Mouse (Mus musculus) embryonic stem cell, embryonic (primary cell): ENCODE data around the gene Pigt.

ENCODE experiments used
- CTCF ChIA-PET, 4 experiments: fragments of 300-600 bp in 2 of 4; fragments of 350-600 bp in 2 of 4; sonication (Branson Sonifier 250); formaldehyde crosslinking; loops; one replicate each; lab custom pipeline; 2022; ENCODE audit warnings: inconsistent platforms in 2 of 4; lab: Charles Lee
- POLR2A ChIA-PET, 4 experiments: fragments of 300-600 bp in 2 of 4; fragments of 350-600 bp in 2 of 4; sonication (Branson Sonifier 250); formaldehyde crosslinking; loops; one replicate each; lab custom pipeline; 2022; ENCODE audit warnings: antibody characterized with exemption in 4 of 4, inconsistent platforms in 1 of 4; lab: Charles Lee

The Pigt gene

GRCm38 (mm10) chr2:164504919-164505318 is 7.6 kb downstream of the Pigt start:
- POLR2A ChIA-PET: interaction anchor here in 1 of 4 experiments (0.7 kb wide), 1 partner anchor 44 kb away, joined by 4 read pairs; the partner anchor contains the start of gene Gm20458
- CTCF ChIA-PET: interaction anchor here in 3 of 4 experiments (0.7 to 1.5 kb wide), 6 partner anchors 12 to 115 kb away, joined by 3 to 6 read pairs (median 3); partner anchors contain the start of gene Gm20458 (in 1 of the 3)

- ChIA-PET CTCF (interaction anchor here in 2 of 4 experiments (0.7 to 2.5 kb wide), 5 partner anchors 12 to 45 kb away, joined by 3 to 7 read pairs (median 4); partner anchors contain the start of gene Gm20458 (in 1 of the 2)), POLR2A (interaction anchor here in 2 of 4 experiments (0.6 to 3.6 kb wide), 11 partner anchors 8 to 89 kb away, joined by 3 to 20 read pairs (median 3); partner anchors contain the start of gene Pigt (in 1 of the 2))
Measured at GRCm38 (mm10) chr2:164505619-164506347, 8.5 kb downstream of the Pigt start.

GRCm38 (mm10) chr2:164507811-164508210 is 10.5 kb downstream of the Pigt start:
- POLR2A ChIA-PET: interaction anchor here in 2 of 4 experiments (0.7 to 3.6 kb wide), 10 partner anchors 10 to 89 kb away, joined by 3 to 20 read pairs (median 6); partner anchors contain the start of genes Gm20458 (in 1 of the 2), Pigt (in 1 of the 2) and Sdc4 (in 1 of the 2)

GRCm38 (mm10) chr2:164510621-164511190 is 13.4 kb downstream of the Pigt start:
- ChIA-PET POLR2A (interaction anchor here (0.6 to 4.9 kb wide), 35 partner anchors 9 to 1580 kb away, joined by 3 to 26 read pairs (median 4); partner anchors contain the start of genes Pigt (in 3 of the 4), Sdc4 (in 3 of the 4), Acot8 (in 1 of the 4) and Dbndd2 (in 1 of the 4)), CTCF (interaction anchor here in 3 of 4 experiments (0.5 to 2.2 kb wide), 17 partner anchors 8 to 1211 kb away, joined by 3 to 14 read pairs (median 5); partner anchors contain the start of genes Gm20458 (in 1 of the 3) and Spint3 (in 1 of the 3))

More at GRCm38 (mm10) chr2:164507811-164508210, 10.5 kb downstream of the Pigt start:
- CTCF ChIA-PET: interaction anchor here in 3 of 4 experiments (0.7 to 2.5 kb wide), 9 partner anchors 10 to 118 kb away, joined by 3 to 16 read pairs (median 5); partner anchors contain the start of gene Slpi (in 1 of the 3)

GRCm38 (mm10) chr2:164512121-164512909 is 15.0 kb downstream of the Pigt start:
- POLR2A ChIA-PET: interaction anchor here in 2 of 4 experiments (0.7 to 4.9 kb wide), 5 partner anchors 9 to 607 kb away, joined by 3 to 26 read pairs (median 3); partner anchors contain the start of gene Gm20458 (in 1 of the 2)

GRCm38 (mm10) chr2:164513389-164513788 is 16.1 kb downstream of the Pigt start:
- ChIA-PET POLR2A (interaction anchor here in 3 of 4 experiments (0.6 to 4.9 kb wide), 7 partner anchors 8 to 210 kb away, joined by 3 to 26 read pairs (median 4); partner anchors contain the start of gene Pigt (in 1 of the 3)), CTCF (interaction anchor here in 3 of 4 experiments (0.6 to 1.9 kb wide), 8 partner anchors 8 to 281 kb away, joined by 3 to 6 read pairs (median 4); no protein-coding TSS in a partner anchor)

More at GRCm38 (mm10) chr2:164512121-164512909, 15.0 kb downstream of the Pigt start:
- CTCF ChIA-PET: interaction anchor here (0.6 to 2.2 kb wide), 7 partner anchors 9 to 1338 kb away, joined by 3 to 13 read pairs (median 6); partner anchors contain the start of gene Slc12a5 (in 1 of the 4)

GRCm38 (mm10) chr2:164514916-164515315 is 17.6 kb downstream of the Pigt start:
- ChIA-PET CTCF (interaction anchor here in 1 of 4 experiments (1.4 kb wide), 1 partner anchor 45 kb away, joined by 4 read pairs; no protein-coding TSS in a partner anchor), POLR2A (interaction anchor here in 2 of 4 experiments (0.7 to 2.0 kb wide), 3 partner anchors 45 to 119 kb away, joined by 3 to 4 read pairs (median 4); no protein-coding TSS in a partner anchor)

GRCm38 (mm10) chr2:164515897-164516296 is 18.6 kb downstream of the Pigt start:
- POLR2A ChIA-PET: interaction anchor here in 3 of 4 experiments (0.6 to 1.3 kb wide), 3 partner anchors 16 to 1302 kb away, joined by 3 to 4 read pairs (median 3); no protein-coding TSS in a partner anchor
- CTCF ChIA-PET: interaction anchor here in 2 of 4 experiments (0.6 to 1.4 kb wide), 2 partner anchors 46 to 1094 kb away, joined by 3 to 4 read pairs; no protein-coding TSS in a partner anchor

GRCm38 (mm10) chr2:164516592-164516991 is 19.3 kb downstream of the Pigt start:
- CTCF ChIA-PET: interaction anchor here in 2 of 4 experiments (0.8 to 1.3 kb wide), 3 partner anchors 14 to 127 kb away, joined by 4 to 9 read pairs (median 6); no protein-coding TSS in a partner anchor

GRCm38 (mm10) chr2:164517485-164518221 is 20.3 kb downstream of the Pigt start:
- POLR2A ChIA-PET: interaction anchor here (0.6 to 2.6 kb wide), 10 partner anchors 10 to 836 kb away, joined by 3 to 8 read pairs (median 4); partner anchors contain the start of genes Sdc4 (in 1 of the 4) and Sys1 (in 1 of the 4)
- CTCF ChIA-PET: interaction anchor here (0.5 to 2.0 kb wide), 38 partner anchors 7 to 624 kb away, joined by 3 to 16 read pairs (median 4); partner anchors contain the start of genes Gm20458 (in 2 of the 4), Dbndd2 (in 1 of the 4) and Slpi (in 1 of the 4)

More at GRCm38 (mm10) chr2:164516592-164516991, 19.3 kb downstream of the Pigt start:
- POLR2A ChIA-PET: interaction anchor here in 2 of 4 experiments (0.6 to 2.6 kb wide), 2 partner anchors 9 to 156 kb away, joined by 3 to 8 read pairs; no protein-coding TSS in a partner anchor

GRCm38 (mm10) chr2:164518266-164519170 is 21.2 kb downstream of the Pigt start:
- CTCF ChIA-PET: interaction anchor here (0.5 to 2.0 kb wide), 43 partner anchors 8 to 623 kb away, joined by 3 to 16 read pairs (median 4); partner anchors contain the start of genes Gm20458 (in 2 of the 4), Dbndd2 (in 1 of the 4), Slpi (in 1 of the 4) and Wfdc10 (in 1 of the 4)
- POLR2A ChIA-PET: interaction anchor here in 3 of 4 experiments (0.7 to 2.6 kb wide), 12 partner anchors 9 to 836 kb away, joined by 3 to 8 read pairs (median 3); partner anchors contain the start of genes Dnttip1 (in 1 of the 3), Sdc4 (in 1 of the 3), Sys1 (in 1 of the 3) and Wfdc3 (in 1 of the 3)

- CTCF ChIA-PET: interaction anchor here (0.5 to 2.0 kb wide), 16 partner anchors 9 to 265 kb away, joined by 3 to 10 read pairs (median 4); partner anchors contain the start of genes Dbndd2 (in 1 of the 4), Wfdc10 (in 1 of the 4) and Wfdc9 (in 1 of the 4)
Measured at GRCm38 (mm10) chr2:164519171-164519526, 21.8 kb downstream of the Pigt start.

GRCm38 (mm10) chr2:164520782-164521181 is 23.5 kb downstream of the Pigt start:
- POLR2A ChIA-PET: interaction anchor here (0.5 to 2.6 kb wide), 28 partner anchors 9 to 113 kb away, joined by 3 to 26 read pairs (median 5); partner anchors contain the start of genes Sdc4 (in 2 of the 4), Gm20458 (in 1 of the 4), Pigt (in 1 of the 4) and Sys1 (in 1 of the 4)
- CTCF ChIA-PET: interaction anchor here in 3 of 4 experiments (0.5 to 3.2 kb wide), 16 partner anchors 10 to 131 kb away, joined by 3 to 24 read pairs (median 8); partner anchors contain the start of genes Gm20458 (in 1 of the 3), Matn4 (in 1 of the 3) and Slpi (in 1 of the 3)

More at GRCm38 (mm10) chr2:164519171-164519526, 21.8 kb downstream of the Pigt start:
- POLR2A ChIA-PET: interaction anchor here in 3 of 4 experiments (0.7 to 1.8 kb wide), 7 partner anchors 9 to 227 kb away, joined by 3 to 7 read pairs (median 3); partner anchors contain the start of genes Dnttip1 (in 1 of the 3), Sdc4 (in 1 of the 3), Sys1 (in 1 of the 3) and Wfdc3 (in 1 of the 3)
